Mouse (Mus musculus) retina, adult 2 months (tissue): ENCODE data around the gene Fam149a.
"Not testable (repeated sequence)": the region's sequence is repeated elsewhere in the genome, so short reads cannot be mapped to it uniquely, and the experiment has no call there.

Experiments used
- DNase-seq: peaks from one replicate; pipeline ENCODE4 v3.0.0-alpha.2; 2012; ENCODE audit warnings: low read depth, low spot score

Fam149a gene

GRCm38 (mm10) chr8:45332685-45333409 lies 49.2 kb downstream of the Fam149a start, which contains the start of gene Cyp4v3:
Gene Cyp4v3 (minus strand): TSS chr8:45333216.
- DNase-seq = no peak

- DNase-seq = no peak
Observed at GRCm38 (mm10) chr8:45330856-45331255, 51.2 kb downstream of the Fam149a start.

- no peak for DNase-seq
Observed at GRCm38 (mm10) chr8:45329206-45329980, 52.7 kb downstream of the Fam149a start.

- not testable (repeated sequence) for DNase-seq
Observed at GRCm38 (mm10) chr8:45327076-45327475, 55.0 kb downstream of the Fam149a start.

- no peak for DNase-seq
Observed at GRCm38 (mm10) chr8:45324151-45324550, 57.9 kb downstream of the Fam149a start.

- no peak for DNase-seq
Observed at GRCm38 (mm10) chr8:45321365-45321764, 60.7 kb downstream of the Fam149a start.

- DNase-seq = no peak
Observed at GRCm38 (mm10) chr8:45320930-45321329, 61.2 kb downstream of the Fam149a start.

GRCm38 (mm10) chr8:45310967-45311366 lies 71.1 kb downstream of the Fam149a start:
- DNase-seq = no peak

- no peak for DNase-seq
Observed at GRCm38 (mm10) chr8:45308366-45308765, 73.7 kb downstream of the Fam149a start, which contains the start of gene Gm45753. Gene Gm45753 (minus strand): TSS chr8:45308466.

- DNase-seq = no peak
Observed at GRCm38 (mm10) chr8:45305479-45305878, 76.6 kb downstream of the Fam149a start.

GRCm38 (mm10) chr8:45304354-45304753 lies 77.7 kb downstream of the Fam149a start:
- no peak for DNase-seq

- no peak for DNase-seq
Observed at GRCm38 (mm10) chr8:45302390-45302789, 79.7 kb downstream of the Fam149a start.

- no peak for DNase-seq
Observed at GRCm38 (mm10) chr8:45295276-45295675, 86.8 kb downstream of the Fam149a start.

GRCm38 (mm10) chr8:45294687-45295086 lies 87.4 kb downstream of the Fam149a start, which contains the start of gene Klkb1:
Gene Klkb1 (minus strand): TSS chr8:45294859.
- no peak for DNase-seq

GRCm38 (mm10) chr8:45291790-45292189 lies 90.3 kb downstream of the Fam149a start:
- no peak for DNase-seq
